Mouse (Mus musculus): ENCODE measurements at regions not wholly inside any gene's neighbourhood (a gene's known extent, or its start where the extent isn't known, plus 50 kb on each side); places are given as distances from the start of the nearest gene placed in this dataset.

GRCm38 (mm10) chr12:9133890-9134870 is 104.4 kb downstream of the Ttc32 start:
- Histone ChIP-seq H3K27ac (ENCODE audit: low read depth, low read length) (no peak overlapping the region), H3K9me3 (ENCODE audit: low read length) (no peaks in the 10 kb centered on the region), H3K4me1 (ENCODE audit: insufficient read depth, low read length) (no peaks in the 10 kb centered on the region), H3K36me3 (ENCODE audit: insufficient read depth, low read length) (no peaks in the 10 kb centered on the region), H3K4me2 (ENCODE audit: low read depth, low read length, poor library complexity, severe bottlenecking) (no peak overlapping the region), H3K4me3 (ENCODE audit: low read depth, low read length) (no peak overlapping the region), H3K27me3 (ENCODE audit: insufficient read depth, low read length) (no peaks in the 10 kb centered on the region), H3K9ac (replicated peaks; ENCODE audit: low read length, poor library complexity, severe bottlenecking) (no peak overlapping the region)
- ATAC-seq (ENCODE audit: low FRiP score): no peak
- no peak for DNase-seq (ENCODE audit: low spot score)
- no peak for TF ChIP-seq CTCF (IDR thresholded peaks at IDR 0.05)
- WGBS: 93% methylated on average over 7 of the region's 7 CpGs

- Histone ChIP-seq H3K4me1 (ENCODE audit: insufficient read depth, low read length) (no peaks in the 10 kb centered on the region), H3K27ac (ENCODE audit: low read depth, low read length) (no peak overlapping the region), H3K36me3 (ENCODE audit: insufficient read depth, low read length) (no peaks in the 10 kb centered on the region), H3K4me2 (ENCODE audit: low read depth, low read length, poor library complexity, severe bottlenecking) (no peak overlapping the region), H3K9me3 (ENCODE audit: low read length) (no peaks in the 10 kb centered on the region), H3K4me3 (ENCODE audit: low read depth, low read length) (no peak overlapping the region), H3K9ac (replicated peaks; ENCODE audit: low read length, poor library complexity, severe bottlenecking) (no peak overlapping the region), H3K27me3 (ENCODE audit: insufficient read depth, low read length) (no peaks in the 10 kb centered on the region)
- TF ChIP-seq CTCF (IDR thresholded peaks at IDR 0.05): no peak
- DNase-seq (ENCODE audit: low spot score) (no peak), ATAC-seq (ENCODE audit: low FRiP score) (no peak)
Measured at GRCm38 (mm10) chr12:9151001-9151400, 121.2 kb downstream of the Ttc32 start.

- TF ChIP-seq CTCF (IDR thresholded peaks at IDR 0.05): no peak
- Histone ChIP-seq H3K4me1 (ENCODE audit: insufficient read depth, low read length) (no peaks in the 10 kb centered on the region), H3K27ac (ENCODE audit: low read depth, low read length) (no peak overlapping the region), H3K4me3 (ENCODE audit: low read depth, low read length) (no peak overlapping the region), H3K9me3 (ENCODE audit: low read length) (no peaks in the 10 kb centered on the region), H3K9ac (replicated peaks; ENCODE audit: low read length, poor library complexity, severe bottlenecking) (no peak overlapping the region), H3K27me3 (ENCODE audit: insufficient read depth, low read length) (no peaks in the 10 kb centered on the region), H3K36me3 (ENCODE audit: insufficient read depth, low read length) (no peaks in the 10 kb centered on the region), H3K4me2 (ENCODE audit: low read depth, low read length, poor library complexity, severe bottlenecking) (no peak overlapping the region)
- no peak for DNase-seq (ENCODE audit: low spot score)
- no peak for ATAC-seq (ENCODE audit: low FRiP score)
- WGBS: 86% methylated on average over 1 of the region's 1 CpGs
Measured at GRCm38 (mm10) chr12:9151426-9151825, 121.6 kb downstream of the Ttc32 start.

- Histone ChIP-seq H3K4me1 (ENCODE audit: insufficient read depth, low read length) (no peaks in the 10 kb centered on the region), H3K27ac (ENCODE audit: low read depth, low read length) (no peak overlapping the region), H3K9me3 (ENCODE audit: low read length) (no peaks in the 10 kb centered on the region), H3K36me3 (ENCODE audit: insufficient read depth, low read length) (no peaks in the 10 kb centered on the region), H3K4me3 (ENCODE audit: low read depth, low read length) (no peak overlapping the region), H3K4me2 (ENCODE audit: low read depth, low read length, poor library complexity, severe bottlenecking) (no peak overlapping the region), H3K27me3 (ENCODE audit: insufficient read depth, low read length) (no peaks in the 10 kb centered on the region), H3K9ac (replicated peaks; ENCODE audit: low read length, poor library complexity, severe bottlenecking) (no peak overlapping the region)
- no peak for TF ChIP-seq CTCF (IDR thresholded peaks at IDR 0.05)
- no peak for ATAC-seq (ENCODE audit: low FRiP score)
- no peak for DNase-seq (ENCODE audit: low spot score)
- 88% methylated on average over 2 of the region's 2 CpGs for WGBS
Measured at GRCm38 (mm10) chr12:9154491-9154890, 124.7 kb downstream of the Ttc32 start.

- H3K36me3 ChIP-seq (ENCODE audit: insufficient read depth, low read length): no peaks in the 10 kb centered on the region
- H3K4me1 ChIP-seq (ENCODE audit: insufficient read depth, low read length): no peaks in the 10 kb centered on the region
- H3K9ac ChIP-seq (replicated peaks; ENCODE audit: low read length, poor library complexity, severe bottlenecking): no peak overlapping the region
- H3K27ac ChIP-seq (ENCODE audit: low read depth, low read length): no peak overlapping the region
- no peaks in the 10 kb centered on the region for H3K27me3 ChIP-seq (ENCODE audit: insufficient read depth, low read length)
- no peaks in the 10 kb centered on the region for H3K9me3 ChIP-seq (ENCODE audit: low read length)
- no peak for ATAC-seq (ENCODE audit: low FRiP score)
- H3K4me3 ChIP-seq (ENCODE audit: low read depth, low read length): no peak overlapping the region
- no peak for TF ChIP-seq CTCF (IDR thresholded peaks at IDR 0.05)
- H3K4me2 ChIP-seq (ENCODE audit: low read depth, low read length, poor library complexity, severe bottlenecking): no peak overlapping the region
- DNase-seq (ENCODE audit: low spot score): no peak
Measured at GRCm38 (mm10) chr12:9156794-9157193, 127.0 kb downstream of the Ttc32 start.

- WGBS: 74% methylated on average over 5 of the region's 5 CpGs
- TF ChIP-seq CTCF (IDR thresholded peaks at IDR 0.05): no peak
- H3K9me3 ChIP-seq (ENCODE audit: low read length): no peaks in the 10 kb centered on the region
- no peaks in the 10 kb centered on the region for H3K27me3 ChIP-seq (ENCODE audit: insufficient read depth, low read length)
- H3K9ac ChIP-seq (replicated peaks; ENCODE audit: low read length, poor library complexity, severe bottlenecking): no peak overlapping the region
- DNase-seq (ENCODE audit: low spot score): peak; percentile 17
- H3K36me3 ChIP-seq (ENCODE audit: insufficient read depth, low read length): no peaks in the 10 kb centered on the region
- H3K4me2 ChIP-seq (ENCODE audit: low read depth, low read length, poor library complexity, severe bottlenecking): no peak overlapping the region
- H3K27ac ChIP-seq (ENCODE audit: low read depth, low read length): no peak overlapping the region
- H3K4me3 ChIP-seq (ENCODE audit: low read depth, low read length): no peak overlapping the region
- H3K4me1 ChIP-seq (ENCODE audit: insufficient read depth, low read length): no peaks in the 10 kb centered on the region
- ATAC-seq (ENCODE audit: low FRiP score): no peak
Measured at GRCm38 (mm10) chr12:9158751-9159150, 129.0 kb downstream of the Ttc32 start.
